Mouse (Mus musculus) myocyte (in vitro differentiated cells): ENCODE measurements around the gene Aldh16a1. TPM values are rescaled to one million over a fixed set of nuclear protein-coding genes. Genes with fewer than 3 reads are reported as not detected.

Experiments
- H3K27me3 ChIP-seq: one replicate; pipeline ENCODE4 v1.6.1; 2011; ENCODE audit not compliant: control insufficient read depth, insufficient read depth, insufficient read length
- H3K36me3 ChIP-seq: one replicate; pipeline ENCODE4 v1.6.1; 2011; ENCODE audit not compliant: control insufficient read depth, insufficient read depth
- H3K4me2 ChIP-seq: one replicate; pipeline ENCODE4 v1.6.1; 2011; ENCODE audit warnings: low read depth, control low read depth
- H3K4me3 ChIP-seq: one replicate; pipeline ENCODE4 v1.5.1; 2011; ENCODE audit warnings: mild to moderate bottlenecking, control low read depth, moderate library complexity
- H3K79me2 ChIP-seq: one replicate; pipeline ENCODE4 v1.6.1; 2011; ENCODE audit not compliant: control insufficient read depth, insufficient read depth
- H3ac ChIP-seq: one replicate; pipeline ENCODE4 v1.6.1; 2011; ENCODE audit not compliant: control insufficient read depth, insufficient read length
- CEBPB ChIP-seq: IDR thresholded peaks from 2 replicates; pipeline ENCODE4 v1.6.1; 2011; ENCODE audit warnings: mild to moderate bottlenecking, moderate library complexity; ENCODE audit not compliant: poor library complexity, insufficient read depth, severe bottlenecking
- E2F4 ChIP-seq: IDR thresholded peaks from one replicate; pipeline ENCODE4 v1.6.1; 2011; ENCODE audit warnings: mild to moderate bottlenecking, control low read depth, moderate library complexity; ENCODE audit not compliant: insufficient read depth
- MAX ChIP-seq: IDR thresholded peaks from one replicate; pipeline ENCODE4 v1.6.1; 2011; ENCODE audit warnings: low read depth, mild to moderate bottlenecking, control low read depth
- MYOD1 ChIP-seq, 3 experiments: IDR thresholded peaks; one replicate each; pipeline ENCODE4 v1.6.1; 2011; ENCODE audit warnings: control low read depth in 2 of 3, low read depth in 2 of 3, mild to moderate bottlenecking in 2 of 3, moderate library complexity in 1 of 3; ENCODE audit not compliant: insufficient read length in 2 of 3, control insufficient read depth in 1 of 3
- MYOG ChIP-seq, 3 experiments: IDR thresholded peaks; one replicate each; pipeline ENCODE4 v1.6.1; 2011; ENCODE audit warnings: control low read depth in 2 of 3, low read depth in 2 of 3, mild to moderate bottlenecking in 2 of 3; ENCODE audit not compliant: insufficient read length in 2 of 3, control insufficient read depth in 1 of 3, insufficient read depth in 1 of 3
- POLR2A ChIP-seq: IDR thresholded peaks from one replicate; pipeline ENCODE4 v1.6.1; 2011; ENCODE audit warnings: low read depth, mild to moderate bottlenecking, control low read depth, moderate library complexity; ENCODE audit not compliant: insufficient read length
- POLR2AphosphoS2 ChIP-seq: IDR thresholded peaks from one replicate; pipeline ENCODE4 v1.6.1; 2011; ENCODE audit warnings: low read depth, control low read depth; ENCODE audit not compliant: insufficient read length
- REST ChIP-seq: IDR thresholded peaks from one replicate; pipeline ENCODE4 v1.6.1; 2011; ENCODE audit warnings: mild to moderate bottlenecking, control low read depth, moderate library complexity; ENCODE audit not compliant: insufficient read depth, insufficient read length
- SRF ChIP-seq: IDR thresholded peaks from one replicate; pipeline ENCODE4 v1.6.1; 2011; ENCODE audit warnings: low read depth; ENCODE audit not compliant: control insufficient read depth, insufficient read length
- TCF12 ChIP-seq: IDR thresholded peaks from one replicate; pipeline ENCODE4 v1.6.1; 2011; ENCODE audit warnings: mild to moderate bottlenecking, control low read depth; ENCODE audit not compliant: poor library complexity, insufficient read depth, severe bottlenecking
- TCF3 ChIP-seq: IDR thresholded peaks from one replicate; pipeline ENCODE4 v1.6.1; 2011; ENCODE audit warnings: low read depth, control low read depth; ENCODE audit not compliant: insufficient read length
- USF1 ChIP-seq: IDR thresholded peaks from one replicate; pipeline ENCODE4 v1.6.1; 2011; ENCODE audit warnings: low read depth, mild to moderate bottlenecking, control low read depth, moderate library complexity
- polyA plus RNA-seq: library from polyadenylated mRNA; unstranded; fragments of >200 nt; fragmentation: generic; extraction: Trizol; gene quantifications from one replicate; pipeline ENCODE4 v1.2.1, GENCODE M21; 2012; ENCODE audit warnings: missing spikeins

Gene Aldh16a1
- polyA plus RNA-seq, 1 experiment = 29.0 TPM

- H3K27me3 ChIP-seq = no peaks in the 10 kb centered on the region
- peaks cover 36% of the 10 kb centered on the region for H3K79me2 ChIP-seq
- TF ChIP-seq CEBPB = no peak
- TF ChIP-seq E2F4 = no peak
- peak overlapping the region; percentile 84 for H3ac ChIP-seq
- H3K4me3 ChIP-seq = peak overlapping the region; percentile 81
- peaks cover 62% of the 10 kb centered on the region for H3K36me3 ChIP-seq
- H3K4me2 ChIP-seq = peak overlapping the region; percentile 94
These were observed 31.7 kb downstream of the Aldh16a1 start for GRCm38 (mm10) chr7:45122561-45123185.

GRCm38 (mm10) chr7:45121966-45122365 lies 32.4 kb downstream of the Aldh16a1 start:
- peaks cover 29% of the 10 kb centered on the region for H3K79me2 ChIP-seq
- H3K4me2 ChIP-seq = no peak overlapping the region
- TF ChIP-seq SRF = no peak
- no peak for TF ChIP-seq REST
- TF ChIP-seq E2F4 = no peak
- TF ChIP-seq MYOD1 (IDR thresholded peaks at IDR 0.05; ENCODE audit: control insufficient read depth in 1 of 3, insufficient read length in 2 of 3, low read depth in 2 of 3) = no peak
- TF ChIP-seq POLR2A = no peak
- TF ChIP-seq POLR2AphosphoS2 = no peak
- no peak for TF ChIP-seq MYOG (IDR thresholded peaks at IDR 0.05; ENCODE audit: control insufficient read depth in 1 of 3, insufficient read depth in 1 of 3, insufficient read length in 2 of 3, low read depth in 2 of 3)
- no peak for TF ChIP-seq MAX
- no peak for TF ChIP-seq TCF3
- TF ChIP-seq TCF12 = no peak
- TF ChIP-seq CEBPB = no peak
- no peak for TF ChIP-seq USF1
- H3K4me3 ChIP-seq = peak overlapping the region; percentile 81
- no peak overlapping the region for H3ac ChIP-seq
- H3K27me3 ChIP-seq = no peaks in the 10 kb centered on the region
- H3K36me3 ChIP-seq = peaks cover 59% of the 10 kb centered on the region

- peaks cover 23% of the 10 kb centered on the region for H3K79me2 ChIP-seq
- no peak overlapping the region for H3K4me2 ChIP-seq
- H3ac ChIP-seq = no peak overlapping the region
- peaks cover 53% of the 10 kb centered on the region for H3K36me3 ChIP-seq
- no peaks in the 10 kb centered on the region for H3K27me3 ChIP-seq
- peak; percentile 68 for TF ChIP-seq POLR2AphosphoS2
- no peak for TF ChIP-seq REST
- H3K4me3 ChIP-seq = no peak overlapping the region
These were observed 33.0 kb downstream of the Aldh16a1 start for GRCm38 (mm10) chr7:45121404-45121803.

- no peak overlapping the region for H3ac ChIP-seq
- peaks cover 16% of the 10 kb centered on the region for H3K79me2 ChIP-seq
- H3K4me3 ChIP-seq = no peak overlapping the region
- no peaks in the 10 kb centered on the region for H3K27me3 ChIP-seq
- no peak overlapping the region for H3K4me2 ChIP-seq
- H3K36me3 ChIP-seq = peaks cover 39% of the 10 kb centered on the region
- TF ChIP-seq USF1 = no peak
- no peak for TF ChIP-seq SRF
- TF ChIP-seq CEBPB = no peak
- no peak for TF ChIP-seq MAX
- TF ChIP-seq REST = no peak
- TF ChIP-seq MYOD1 (IDR thresholded peaks at IDR 0.05; ENCODE audit: control insufficient read depth in 1 of 3, insufficient read length in 2 of 3, low read depth in 2 of 3) = no peak
- no peak for TF ChIP-seq POLR2AphosphoS2
- TF ChIP-seq TCF12 = no peak
- TF ChIP-seq TCF3 = no peak
- TF ChIP-seq MYOG (IDR thresholded peaks at IDR 0.05; ENCODE audit: control insufficient read depth in 1 of 3, insufficient read depth in 1 of 3, insufficient read length in 2 of 3, low read depth in 2 of 3) = no peak
- TF ChIP-seq POLR2A = no peak
- TF ChIP-seq E2F4 = no peak
These were observed 34.3 kb downstream of the Aldh16a1 start for GRCm38 (mm10) chr7:45119780-45120709.

- Histone ChIP-seq H3K4me2 (no peak overlapping the region), H3ac (no peak overlapping the region), H3K79me2 (peaks cover 8% of the 10 kb centered on the region), H3K27me3 (no peaks in the 10 kb centered on the region), H3K4me3 (no peak overlapping the region), H3K36me3 (peaks cover 39% of the 10 kb centered on the region)
- TF ChIP-seq TCF3 = no peak
These were observed 36.0 kb downstream of the Aldh16a1 start for GRCm38 (mm10) chr7:45118336-45118735.
